Mouse (Mus musculus) heart, adult 11 months (tissue): Measurements from ENCODE around the gene Rpa1.
A peak's percentile ranks its signal among the peaks of the same experiment; 100 is the strongest.
"Not testable (repeated sequence)": the region's sequence is repeated elsewhere in the genome, so short reads cannot be mapped to it uniquely, and the experiment has no call there.

Experiments used
- DNase-seq: peaks from one replicate; pipeline ENCODE4 v3.0.0; 2022

Rpa1 gene

GRCm38 (mm10) chr11:75285893-75286467 is 62.1 kb downstream of the Rpa1 start:
- DNase-seq = peak; percentile 94

GRCm38 (mm10) chr11:75283784-75284183 is 64.3 kb downstream of the Rpa1 start:
- DNase-seq = not testable (repeated sequence)

GRCm38 (mm10) chr11:75282496-75283120 is 65.5 kb downstream of the Rpa1 start:
- DNase-seq = no peak

GRCm38 (mm10) chr11:75281380-75282256 is 66.5 kb downstream of the Rpa1 start:
- no peak for DNase-seq

DNA sequence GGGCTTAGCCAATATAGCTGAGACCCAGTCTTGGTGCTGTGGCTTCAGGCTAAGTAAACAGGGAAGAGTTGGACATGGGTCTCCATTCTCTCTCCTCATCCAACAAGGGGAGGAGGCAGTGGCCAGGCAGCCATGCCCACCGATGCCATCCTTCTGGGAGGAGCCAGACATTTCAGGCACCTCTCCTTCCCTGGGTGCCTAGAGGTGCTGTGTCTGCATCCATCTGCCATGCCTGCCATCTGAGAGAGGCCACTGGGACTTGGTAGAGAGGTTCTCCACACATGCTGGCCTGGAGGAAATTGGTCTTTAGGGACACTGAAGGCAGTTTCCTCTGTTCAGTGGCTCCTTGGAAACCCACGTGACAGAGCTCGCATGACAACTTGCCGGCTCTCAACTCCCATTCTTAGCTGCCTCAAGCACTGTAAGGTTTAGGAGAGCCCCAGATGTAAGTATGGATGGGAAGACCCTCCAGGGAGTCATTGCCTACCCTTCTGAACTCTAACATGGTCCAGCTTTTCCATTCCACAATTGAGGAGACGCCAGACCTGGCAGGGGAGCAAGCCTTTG is 67.6 kb downstream of the Rpa1 start:
- DNase-seq = no peak

DNA sequence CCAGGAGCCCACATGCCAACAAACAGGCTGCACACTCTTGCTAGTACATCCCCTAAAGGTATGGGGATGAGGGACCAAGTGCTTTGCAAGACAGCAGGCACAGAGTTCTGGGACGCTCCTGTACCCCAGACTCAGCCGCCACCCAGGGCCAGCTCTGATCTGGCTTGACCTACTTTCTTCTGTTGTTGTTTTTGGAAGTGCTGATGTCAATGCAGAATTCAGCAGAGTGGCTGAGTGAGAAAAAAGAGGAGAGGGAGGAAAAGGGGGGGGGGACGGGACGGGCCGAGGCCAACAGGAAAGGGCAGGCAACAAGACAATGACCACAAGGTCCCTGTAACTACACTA is 68.1 kb downstream of the Rpa1 start:
- DNase-seq = no peak

DNA sequence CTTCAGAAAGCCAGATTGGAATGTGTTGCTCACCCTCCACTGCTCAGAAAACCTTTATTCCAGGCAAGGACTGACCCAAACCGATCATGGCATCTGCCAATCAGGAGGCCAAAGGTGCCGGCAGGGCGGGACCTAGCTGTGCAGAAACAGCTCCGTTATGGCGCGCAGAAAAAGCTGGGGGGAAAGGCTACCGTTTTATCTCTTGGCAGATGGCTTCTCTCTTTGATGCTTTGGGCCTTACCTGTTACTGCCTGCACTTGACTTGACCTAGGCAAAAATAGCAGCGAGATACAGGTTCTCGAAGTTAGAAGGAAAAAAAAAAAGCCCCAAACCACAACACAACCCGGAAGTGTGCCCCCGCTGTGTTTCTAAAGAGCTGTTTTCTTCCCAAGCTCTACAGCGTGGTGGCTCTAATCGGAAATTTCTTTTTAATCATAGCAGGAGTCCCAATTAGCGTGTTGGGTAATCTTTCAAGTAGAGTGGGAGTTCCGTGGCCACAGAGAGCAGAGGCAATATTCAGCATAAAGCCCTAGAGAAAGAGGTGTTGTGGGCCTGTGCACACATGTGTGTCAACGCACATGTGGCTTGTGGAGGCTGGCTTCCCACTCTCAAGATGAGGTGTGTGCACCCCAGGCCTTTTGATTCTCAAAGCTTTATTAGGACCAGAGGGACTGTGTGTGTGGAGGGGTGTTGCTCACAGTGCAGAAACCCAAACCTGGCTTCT is 68.6 kb downstream of the Rpa1 start:
- no peak for DNase-seq

DNA sequence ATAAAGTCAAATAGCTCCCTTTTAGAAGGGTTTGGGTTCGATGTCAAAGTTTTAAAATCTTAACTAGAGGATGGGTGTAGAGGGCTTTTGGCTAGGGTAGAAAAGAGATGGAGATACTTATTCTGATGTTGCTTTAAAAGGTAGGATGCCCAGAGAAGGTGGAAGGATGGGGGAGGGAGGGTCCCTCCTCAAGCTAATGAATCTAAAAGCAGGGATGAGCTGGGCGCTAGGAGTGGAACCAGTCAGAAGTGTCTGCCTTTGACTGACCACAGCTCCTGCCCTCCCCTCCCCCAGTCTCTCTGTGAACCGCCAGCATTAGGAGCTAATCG is 69.1 kb downstream of the Rpa1 start:
- DNase-seq = no peak

DNA sequence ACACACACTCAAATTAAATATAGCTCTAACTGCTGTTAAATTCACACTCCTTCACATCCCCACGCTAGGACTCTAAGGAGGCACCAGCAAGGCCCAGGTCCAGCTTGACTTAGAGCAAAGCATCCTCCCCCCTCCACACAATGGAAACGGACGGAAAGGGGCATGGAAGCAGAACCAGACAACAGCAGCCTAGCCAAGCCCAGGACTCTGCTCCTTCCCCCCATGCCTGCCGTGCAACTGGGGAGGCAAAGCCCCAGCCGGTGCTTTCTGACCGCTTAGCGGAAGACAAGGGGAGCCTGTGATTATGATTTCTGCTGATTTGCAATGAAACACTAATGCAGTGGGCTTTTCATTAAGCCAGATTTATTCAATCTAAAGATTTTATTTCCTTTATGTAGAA is 70.0 kb downstream of the Rpa1 start:
- no peak for DNase-seq

DNA sequence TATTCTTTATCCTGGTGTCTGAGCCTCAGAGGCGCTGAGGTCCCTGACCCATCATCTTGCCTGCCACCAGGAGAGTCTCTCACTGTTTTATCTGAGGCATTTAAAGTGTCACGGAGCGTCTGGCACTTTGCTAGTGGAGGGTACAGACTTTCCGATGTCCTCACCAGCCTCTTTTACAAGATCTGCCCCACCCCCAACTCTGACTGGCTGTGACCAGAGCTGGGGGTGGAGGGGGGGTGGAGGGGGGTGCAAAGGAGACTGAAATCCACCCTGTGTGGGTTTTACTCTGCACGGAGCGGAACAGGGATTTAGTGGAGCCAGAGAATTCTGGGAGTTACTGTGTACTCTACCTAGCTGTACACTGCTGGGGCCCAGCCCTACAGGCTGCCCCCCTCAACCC is 73.1 kb downstream of the Rpa1 start:
- DNase-seq = no peak

DNA sequence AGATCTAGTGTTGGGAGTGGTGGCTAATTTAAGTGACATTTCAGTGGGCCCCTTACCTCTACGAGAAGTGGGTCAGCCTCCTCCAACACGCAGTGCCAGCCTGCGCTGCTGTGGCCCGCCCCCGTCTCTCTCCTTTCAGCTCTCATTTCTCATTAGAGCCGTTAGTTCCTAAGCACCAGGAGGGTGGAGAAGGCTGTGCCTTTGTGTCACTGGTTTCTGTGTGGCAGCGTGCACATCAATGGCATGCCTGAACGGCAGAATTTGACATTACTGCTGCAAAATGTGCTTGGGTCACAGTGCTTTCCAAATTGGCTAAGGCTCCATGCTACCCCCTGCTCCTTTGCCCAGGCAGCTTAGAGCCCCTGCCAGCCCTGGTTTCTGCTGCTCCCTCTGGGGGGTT is 74.7 kb downstream of the Rpa1 start:
- no peak for DNase-seq

DNA sequence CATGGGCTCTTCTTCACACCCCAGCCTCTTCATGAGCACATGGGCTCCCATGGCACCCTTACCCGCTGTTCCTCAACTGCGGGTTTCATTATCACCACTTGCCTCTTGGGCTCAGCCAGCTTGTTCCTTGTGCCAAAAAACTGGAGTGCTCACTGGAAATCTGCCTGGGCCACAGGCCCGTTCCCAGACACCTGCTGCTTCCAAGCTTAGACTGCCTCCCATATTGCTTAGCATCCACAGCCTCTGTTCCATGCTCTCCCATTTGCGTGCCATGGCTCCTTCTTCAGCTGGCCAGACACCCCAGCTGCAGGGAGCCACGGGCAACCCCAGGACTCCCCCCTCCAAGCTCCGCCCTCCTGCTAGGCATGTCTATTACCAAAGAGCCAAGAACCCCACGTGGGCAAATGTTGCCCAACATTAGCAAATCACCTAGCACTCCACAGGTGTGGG is 77.1 kb downstream of the Rpa1 start:
- DNase-seq = peak; percentile 96

DNA sequence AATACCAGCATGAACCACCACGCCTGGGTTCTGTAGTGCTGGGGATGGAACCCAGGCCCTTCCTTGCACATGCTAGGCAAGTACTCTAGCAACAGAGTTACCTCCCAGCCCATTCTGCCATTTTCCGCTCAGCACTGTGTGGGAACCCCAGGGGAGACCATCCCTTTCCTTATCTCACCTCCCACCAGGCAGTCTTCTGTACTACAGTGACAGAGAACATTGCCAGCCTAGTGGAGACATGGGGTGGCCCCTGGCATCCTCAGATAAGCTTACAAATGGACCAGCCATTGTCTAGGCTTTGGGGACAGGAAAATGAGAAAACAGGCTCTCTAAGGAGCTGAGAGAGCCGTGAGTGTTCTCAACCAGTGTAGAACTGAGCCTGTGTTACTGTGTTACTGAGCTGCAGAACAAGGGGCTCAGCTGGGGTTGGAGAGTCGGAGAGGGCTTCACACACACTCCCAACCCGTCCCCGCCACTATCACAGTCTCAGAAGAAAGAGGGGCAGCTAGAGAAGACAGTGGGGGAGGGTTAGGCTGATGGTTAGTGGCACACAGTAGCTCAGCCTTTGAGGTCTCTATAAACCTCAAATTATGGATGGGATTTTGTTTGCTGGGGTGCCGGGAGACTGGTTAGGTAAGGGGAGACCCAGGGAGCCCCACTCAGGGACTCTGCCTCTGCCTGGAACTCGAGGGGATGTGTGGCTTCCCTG is 77.7 kb downstream of the Rpa1 start:
- DNase-seq = no peak

DNA sequence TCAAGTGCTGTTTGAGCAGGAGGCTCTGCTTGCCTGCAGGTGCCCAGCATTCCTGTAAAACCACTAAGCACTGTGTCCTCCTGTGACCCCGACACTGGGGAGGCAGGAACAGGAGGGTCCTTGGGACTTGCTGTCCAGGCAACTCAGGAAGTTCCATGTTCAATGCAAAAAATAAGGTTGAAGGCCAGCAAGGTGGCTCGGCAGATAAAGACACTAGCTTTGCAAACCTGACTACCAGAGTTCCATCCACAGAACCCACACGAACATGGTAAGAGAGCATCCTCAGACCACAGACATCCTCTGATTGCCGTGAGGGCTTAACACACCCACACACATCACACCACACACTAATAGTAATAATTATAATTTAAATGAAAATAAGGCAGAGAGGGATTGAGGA is 78.9 kb downstream of the Rpa1 start:
- no peak for DNase-seq

DNA sequence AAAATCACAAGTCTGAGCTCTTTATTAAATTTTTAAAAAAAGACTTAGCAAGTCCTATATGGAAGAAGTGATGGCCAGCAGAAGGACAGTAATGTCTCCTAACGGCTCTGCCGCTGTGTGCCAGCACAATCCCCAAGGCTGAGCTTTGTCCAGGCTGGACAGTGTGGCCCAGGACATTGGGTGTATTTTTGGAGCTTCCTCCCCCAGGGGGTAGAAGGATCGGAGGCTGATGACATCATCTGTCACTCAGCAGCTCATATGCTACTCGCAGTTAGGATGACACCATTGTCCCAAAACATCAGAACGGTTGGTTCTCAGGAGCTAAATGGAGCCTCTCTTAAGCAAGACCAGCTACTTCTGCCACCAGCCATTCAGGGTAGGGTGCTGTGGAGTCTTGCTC is 79.6 kb downstream of the Rpa1 start:
- peak; percentile 98 for DNase-seq

- DNase-seq = peak; percentile 98
Measured at GRCm38 (mm10) chr11:75267826-75268281, 80.3 kb downstream of the Rpa1 start.

GRCm38 (mm10) chr11:75265545-75265944 is 82.6 kb downstream of the Rpa1 start:
- DNase-seq = no peak

DNA sequence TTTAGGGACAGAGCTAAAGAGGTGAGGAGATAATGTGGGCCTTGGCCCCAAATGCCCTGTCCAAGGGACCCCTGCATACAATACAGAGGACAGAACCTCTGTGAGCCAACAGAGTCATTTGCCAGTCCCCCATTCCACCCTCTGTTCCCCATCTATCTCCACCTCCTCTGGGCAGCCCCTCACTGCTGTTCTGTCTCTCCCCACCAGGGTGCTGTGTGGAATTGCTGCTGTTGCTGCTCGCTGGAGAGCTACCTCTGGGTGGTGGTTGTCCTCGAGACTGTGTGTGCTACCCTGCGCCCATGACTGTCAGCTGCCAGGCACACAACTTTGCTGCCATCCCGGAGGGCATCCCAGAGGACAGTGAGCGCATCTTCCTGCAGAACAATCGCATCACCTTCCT is 83.6 kb downstream of the Rpa1 start:
- DNase-seq = no peak

DNA sequence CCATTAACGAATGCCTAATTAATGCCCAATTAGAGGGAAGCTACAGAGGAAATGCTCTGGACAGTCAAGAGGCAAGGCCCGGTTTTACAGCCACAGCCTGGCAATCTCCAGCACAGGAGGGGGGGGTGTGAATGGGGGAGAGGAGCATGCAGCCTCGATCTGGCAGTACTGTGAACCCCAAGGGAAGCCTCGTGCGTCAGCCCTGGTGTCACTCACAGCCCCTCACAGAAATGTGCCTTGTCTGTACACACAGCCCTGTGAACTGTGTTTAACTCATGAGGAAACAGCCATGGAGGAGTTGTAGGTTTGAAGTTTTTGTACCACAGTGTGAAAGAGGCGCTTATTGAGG is 84.2 kb downstream of the Rpa1 start:
- DNase-seq = no peak

GRCm38 (mm10) chr11:75263274-75263963 is 84.7 kb downstream of the Rpa1 start:
- peak; percentile 94 for DNase-seq

DNA sequence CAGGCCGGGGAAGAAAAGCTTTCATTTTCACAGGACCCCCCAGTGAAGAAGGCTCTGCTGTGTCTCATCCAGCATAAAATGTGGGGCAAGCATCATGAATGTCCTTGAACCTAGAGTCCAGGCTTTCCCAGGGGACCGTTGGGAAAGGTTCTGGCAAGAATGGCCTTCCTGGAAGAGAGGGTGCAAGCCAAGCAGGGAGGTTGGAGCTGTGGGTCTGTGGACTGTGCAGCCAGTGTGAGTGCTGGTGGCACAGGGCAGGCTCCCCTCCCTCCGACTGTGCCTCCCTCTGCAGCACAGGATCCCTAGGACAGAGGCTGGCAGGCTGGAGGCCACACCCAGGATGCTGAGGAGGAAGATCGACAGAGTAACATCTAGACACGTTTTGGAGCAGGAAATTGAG is 85.3 kb downstream of the Rpa1 start:
- peak; percentile 93 for DNase-seq

DNA sequence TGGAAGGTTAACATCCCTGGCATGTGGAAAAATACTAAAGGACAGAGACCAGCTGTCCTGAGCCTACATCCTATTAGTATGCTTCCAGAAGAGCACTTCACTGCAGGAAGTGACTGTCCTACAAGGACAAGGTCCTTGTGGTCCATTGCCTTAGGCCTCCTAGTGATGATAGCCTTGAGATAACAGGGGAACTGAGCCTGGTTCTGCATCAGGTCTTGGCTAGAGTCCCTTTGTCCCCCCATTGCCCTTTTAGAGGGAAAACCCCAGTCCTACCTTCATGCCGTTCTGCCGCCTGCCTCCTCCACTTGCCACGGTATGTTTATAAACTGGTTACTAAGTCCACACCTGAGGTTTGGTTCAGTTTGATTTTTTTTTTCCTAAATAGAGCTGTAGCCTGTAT is 85.9 kb downstream of the Rpa1 start:
- DNase-seq = no peak
